Mouse (Mus musculus) heart, embryonic 11.5 days (tissue): ENCODE measurements around the gene Dhrs4. TPM values are rescaled to one million over a fixed set of nuclear protein-coding genes. Genes with fewer than 3 reads are reported as not detected.

Experiments used
- ATAC-seq: fragments of 200-750 bp; cut with Nextera tagmentation; replicated peaks from 2 replicates; pipeline ENCODE4 v1.8.0; 2017; ENCODE audit warnings: moderate library complexity; ENCODE audit not compliant: insufficient number of reproducible peaks, low FRiP score, low TSS enrichment
- H3K27ac ChIP-seq: fragments of 300-500 bp; sonication (generic); 2 replicates; pipeline ENCODE4 v1.5.1; 2014; ENCODE audit warnings: mild to moderate bottlenecking, low read depth, low read length
- H3K27me3 ChIP-seq: fragments of 300-500 bp; sonication (generic); 2 replicates; pipeline ENCODE4 v1.6.1; 2014; ENCODE audit warnings: mild to moderate bottlenecking, low read length, mixed read lengths; ENCODE audit not compliant: control insufficient read depth, insufficient read depth
- H3K36me3 ChIP-seq: fragments of 300-500 bp; sonication (generic); 2 replicates; pipeline ENCODE4 v1.6.1; 2014; ENCODE audit warnings: mild to moderate bottlenecking, low read length, moderate library complexity, mixed read lengths; ENCODE audit not compliant: control insufficient read depth, insufficient read depth
- H3K4me1 ChIP-seq: fragments of 300-500 bp; sonication (generic); 2 replicates; pipeline ENCODE4 v1.6.1; 2014; ENCODE audit warnings: low read length; ENCODE audit not compliant: control insufficient read depth, insufficient read depth
- H3K4me2 ChIP-seq: fragments of 300-500 bp; sonication (generic); 2 replicates; pipeline ENCODE4 v1.6.1; 2014; ENCODE audit warnings: mild to moderate bottlenecking, moderate library complexity
- H3K4me3 ChIP-seq: fragments of 300-500 bp; sonication (generic); 2 replicates; pipeline ENCODE4 v1.5.1; 2014; ENCODE audit warnings: low read depth, low read length
- H3K9ac ChIP-seq: fragments of 300-500 bp; sonication (generic); 2 replicates; pipeline ENCODE4 v1.6.1; 2014; ENCODE audit warnings: mild to moderate bottlenecking, low read depth, low read length, moderate library complexity
- H3K9me3 ChIP-seq: fragments of 300-500 bp; sonication (generic); replicated peaks from 2 replicates; pipeline ENCODE4 v1.6.1; 2016; ENCODE audit warnings: low read length; ENCODE audit not compliant: control insufficient read depth
- WGBS: fragments of 180-500 bp; shearing (Covaris S2); extraction: QIAGEN DNeasy Blood & Tissue Kit; methylation state at CpG from one replicate; pipeline ENCODE4 v1.1.7; 2014; ENCODE audit not compliant: insufficient replicate concordance; 5-methylcytosine and 5-hydroxymethylcytosine counted together
- polyA plus RNA-seq: library from polyadenylated mRNA; unstranded; fragments of >200 nt; fragmentation: Nextera tagmentation; extraction: Ambion mirVana; gene quantifications from 2 replicates; pipeline ENCODE4 v1.2.1, GENCODE M21; 2014

Gene Dhrs4
- polyA plus RNA-seq, 1 experiment from 2014 or later = 22.0 TPM

GRCm38 (mm10) chr14:55524785-55525184 is 46.2 kb downstream of the Dhrs4 start, which contains the start of gene Nrl:
TSS of gene Nrl (minus strand) at chr14:55524981.
- no peak for ATAC-seq
- WGBS = 6% methylated on average over 8 of the region's 8 CpGs

GRCm38 (mm10) chr14:55526674-55527073 is 48.1 kb downstream of the Dhrs4 start:
- H3K36me3 ChIP-seq = no peaks in the 10 kb centered on the region
- peaks cover 32% of the 10 kb centered on the region for H3K27me3 ChIP-seq
- no peak overlapping the region for H3K4me2 ChIP-seq
- H3K27ac ChIP-seq = no peak overlapping the region
- H3K9ac ChIP-seq = no peak overlapping the region
- H3K9me3 ChIP-seq = no peaks in the 10 kb centered on the region
- no peak overlapping the region for H3K4me3 ChIP-seq
- 65% methylated on average over 2 of the region's 2 CpGs for WGBS
- no peak for ATAC-seq
- peaks cover 6% of the 10 kb centered on the region; the same call in 1 of the 2 replicates for H3K4me1 ChIP-seq

More at GRCm38 (mm10) chr14:55524785-55525184, 46.2 kb downstream of the Dhrs4 start, which contains the start of gene Nrl:
- Histone ChIP-seq H3K9ac (no peak within 1 kb of the TSS), H3K36me3 (no peaks in the 10 kb centered on the region), H3K9me3 (no peaks in the 10 kb centered on the region), H3K27me3 (peaks cover 51% of the 10 kb centered on the region), H3K4me1 (peaks cover 6% of the 10 kb centered on the region), H3K4me3 (no peak within 1 kb of the TSS), H3K4me2 (peak within 1 kb of the TSS; percentile 1; the same call in 1 of the 2 replicates), H3K27ac (no peak within 1 kb of the TSS)

GRCm38 (mm10) chr14:55527940-55528339 is 49.4 kb downstream of the Dhrs4 start:
- Histone ChIP-seq H3K9ac (no peak overlapping the region), H3K4me1 (peaks cover 6% of the 10 kb centered on the region; the same call in 1 of the 2 replicates), H3K27me3 (peaks cover 19% of the 10 kb centered on the region), H3K9me3 (no peaks in the 10 kb centered on the region), H3K36me3 (no peaks in the 10 kb centered on the region), H3K27ac (no peak overlapping the region), H3K4me3 (no peak overlapping the region), H3K4me2 (no peak overlapping the region)
- 24% methylated on average over 3 of the region's 3 CpGs for WGBS
- no peak for ATAC-seq

- Histone ChIP-seq H3K4me2 (no peak overlapping the region), H3K27me3 (no peaks in the 10 kb centered on the region), H3K4me1 (peaks cover 6% of the 10 kb centered on the region), H3K4me3 (no peak overlapping the region), H3K27ac (no peak overlapping the region), H3K9me3 (no peaks in the 10 kb centered on the region), H3K36me3 (no peaks in the 10 kb centered on the region), H3K9ac (no peak overlapping the region)
- no peak for ATAC-seq
- WGBS = 35% methylated on average over 6 of the region's 6 CpGs
Observed at GRCm38 (mm10) chr14:55536116-55536745, 57.7 kb downstream of the Dhrs4 start.

Other genes starting within 250 kb of the Dhrs4 start
- 2.2 TPM in 2 replicates for gene Carmil3, start 11.9 kb downstream of the Dhrs4 start, polyA plus RNA-seq
- 0.32 and 0.43 TPM in 2 replicates for gene Cpne6, start 31.7 kb downstream of the Dhrs4 start, polyA plus RNA-seq
- gene Nrl, start 46.2 kb downstream of the Dhrs4 start, polyA plus RNA-seq = not detected in 2 replicates
- gene Pck2, start 61.5 kb downstream of the Dhrs4 start, polyA plus RNA-seq = 28.0 and 33.0 TPM in 2 replicates
- 61.3 and 71.1 TPM in 2 replicates for gene Dcaf11, start 81.2 kb downstream of the Dhrs4 start, polyA plus RNA-seq
- gene A730061H03Rik, start 81.6 kb downstream of the Dhrs4 start, polyA plus RNA-seq = 1.0 and 1.3 TPM in 2 replicates
- 107 and 108 TPM in 2 replicates for gene Fitm1, start 96.9 kb downstream of the Dhrs4 start, polyA plus RNA-seq
- gene Psme1, start 99.4 kb downstream of the Dhrs4 start, polyA plus RNA-seq = 223 and 235 TPM in 2 replicates
- 18.7 and 20.0 TPM in 2 replicates for gene Emc9, start 106.5 kb downstream of the Dhrs4 start, polyA plus RNA-seq
- 222 and 223 TPM in 2 replicates for gene Psme2, start 112.4 kb downstream of the Dhrs4 start, polyA plus RNA-seq
- 11.2 and 13.0 TPM in 2 replicates for gene Rnf31, start 113.0 kb downstream of the Dhrs4 start, polyA plus RNA-seq
- 6.4 and 7.5 TPM in 2 replicates for gene Irf9, start 124.8 kb downstream of the Dhrs4 start, polyA plus RNA-seq
- gene Rec8, start 139.3 kb downstream of the Dhrs4 start, polyA plus RNA-seq = 8.8 and 14.1 TPM in 2 replicates
- gene Ipo4, start 157.2 kb downstream of the Dhrs4 start, polyA plus RNA-seq = 70.1 and 81.7 TPM in 2 replicates
- 1.9 and 4.2 TPM in 2 replicates for gene Gm49378, start 159.1 kb downstream of the Dhrs4 start, polyA plus RNA-seq
- gene Tm9sf1, start 165.0 kb downstream of the Dhrs4 start, polyA plus RNA-seq = 78.7 and 86.9 TPM in 2 replicates
- 0.63 TPM in 2 replicates for gene Tssk4, start 171.4 kb downstream of the Dhrs4 start, polyA plus RNA-seq
- gene Mdp1, start 181.8 kb downstream of the Dhrs4 start, polyA plus RNA-seq = 72.0 and 74.2 TPM in 2 replicates
- 41.3 and 43.3 TPM in 2 replicates for gene Gmpr2, start 193.2 kb downstream of the Dhrs4 start, polyA plus RNA-seq
- gene Nedd8, start 193.4 kb downstream of the Dhrs4 start, polyA plus RNA-seq = 512 and 535 TPM in 2 replicates
- gene Tinf2, start 203.1 kb downstream of the Dhrs4 start, polyA plus RNA-seq = 39.6 and 42.3 TPM in 2 replicates
- 0.13 and 0.30 TPM in 2 replicates for gene Tgm1, start 235.2 kb downstream of the Dhrs4 start, polyA plus RNA-seq
- 19.1 and 19.7 TPM in 2 replicates for gene Rabggta, start 243.5 kb downstream of the Dhrs4 start, polyA plus RNA-seq